Mouse (Mus musculus) testis, adult 2 months (tissue): ENCODE data around the gene Cyp2s1.

Experiments
- CTCF ChIP-seq: fragments of 200-500 bp; IDR thresholded peaks from 2 replicates; pipeline ENCODE4 v1.5.1; 2012; ENCODE audit warnings: low read depth, mild to moderate bottlenecking, inconsistent platforms, low read length, moderate library complexity; ENCODE audit not compliant: control insufficient read depth, insufficient read depth, insufficient replicate concordance
- POLR2A ChIP-seq: fragments of 200-500 bp; IDR thresholded peaks from 2 replicates; pipeline ENCODE4 v1.6.1; 2012; ENCODE audit warnings: low read depth, mild to moderate bottlenecking, inconsistent platforms, low read length, moderate library complexity; ENCODE audit not compliant: control insufficient read depth

GRCm38 (mm10) chr7:25855082-25855481, 38.4 kb upstream of the Cyp2s1 start:
- TF ChIP-seq CTCF (peak; percentile 87), POLR2A (no peak)
